Mouse (Mus musculus) liver, adult 2 months (tissue): ENCODE results near the gene Ube2z.

Experiments used
- CTCF ChIP-seq: fragments of 200-500 bp; IDR thresholded peaks from 2 replicates; pipeline ENCODE4 v1.5.1; 2011; ENCODE audit warnings: low read depth, low read length, control low read depth
- POLR2A ChIP-seq: fragments of 200-500 bp; IDR thresholded peaks from 2 replicates; pipeline ENCODE4 v1.6.1; 2011; ENCODE audit warnings: low read length, control low read depth; ENCODE audit not compliant: insufficient read depth; ENCODE audit errors: extremely low read depth

DNA sequence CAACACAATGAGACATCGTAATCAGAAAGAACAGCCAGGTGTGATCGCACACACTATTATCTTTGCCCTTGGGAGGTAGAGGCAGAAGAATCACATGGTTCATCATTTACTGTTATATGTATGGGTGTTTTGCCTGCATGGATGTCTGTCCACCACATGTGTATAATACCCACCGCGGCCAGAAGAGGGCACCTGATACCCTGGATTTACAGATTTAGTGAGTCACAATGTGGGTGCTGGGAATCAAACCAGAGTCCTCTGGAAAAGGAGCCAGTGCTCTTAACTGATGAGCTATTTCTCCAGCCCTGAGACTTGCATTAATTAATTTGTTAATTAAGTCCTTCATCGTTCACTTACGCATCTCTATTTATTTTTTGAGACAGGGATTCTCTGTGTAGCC lies 22.8 kb upstream of the Ube2z start:
- TF ChIP-seq POLR2A (no peak), CTCF (no peak)
